Mouse (Mus musculus): ENCODE measurements around the gene Psma3.

GRCm38 (mm10) chr12:71000344-71000743 is 25.9 kb downstream of the Psma3 start:
- no peak for TF ChIP-seq CTCF (IDR thresholded peaks at IDR 0.05; ENCODE audit: borderline replicate concordance, extremely low read depth, insufficient read depth, insufficient read length)
- TF ChIP-seq POLR2A (IDR thresholded peaks at IDR 0.05; ENCODE audit: borderline replicate concordance, extremely low read depth, insufficient read depth, insufficient read length, poor library complexity, severe bottlenecking), result no peak

Data from brain, embryonic 14.5 days (tissue).